ENCODE assay signal across 1 mouse cellular context in the genomic region with DNA sequence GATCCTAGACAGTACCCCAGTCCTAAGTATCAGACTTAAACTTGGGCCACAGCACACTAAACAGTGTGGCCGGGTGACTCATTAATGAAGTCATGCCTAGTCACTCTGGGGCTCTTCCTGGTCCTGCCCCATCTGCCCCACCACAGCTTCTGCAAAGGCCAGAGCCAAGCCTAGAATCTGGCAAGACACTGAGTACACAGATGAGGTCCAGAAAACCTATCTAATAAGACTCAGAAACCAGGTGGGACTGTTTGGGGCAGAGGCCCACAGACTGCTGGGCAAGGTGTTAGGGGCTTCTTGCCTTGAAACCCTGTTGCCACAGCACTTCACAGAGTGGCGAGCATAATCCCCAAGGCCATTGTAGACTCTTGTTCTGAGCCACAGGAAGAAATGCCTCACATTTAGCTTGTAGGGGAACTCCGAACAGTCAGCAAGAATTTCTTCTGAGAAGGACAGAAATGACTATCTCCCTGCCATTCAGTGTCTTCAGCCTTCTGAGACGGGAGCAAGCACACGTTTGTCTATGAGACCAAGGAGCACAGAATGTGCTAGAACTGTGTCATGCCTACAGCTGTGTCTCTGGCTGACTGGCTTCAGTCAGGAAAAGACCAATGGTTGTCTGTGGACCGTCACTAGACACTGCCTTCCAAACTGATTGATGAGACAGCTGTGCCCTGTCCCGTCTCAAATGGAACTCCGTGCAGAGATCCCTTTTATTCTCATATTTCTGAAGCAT.
TF ChIP-seq lines count a peak whose summit lies in the region.

No protein-coding gene starts in this region.

TF ChIP-seq in CH12.LX, 34 proteins besides CTCF, POLR2A, EP300 and RAD21 (continued from another document):
- TF ChIP-seq RCOR1 (conservative IDR thresholded peaks at IDR 0.05; ENCODE audit: low read depth, low read length) = peak; percentile 95
- TF ChIP-seq ZKSCAN1 (IDR thresholded peaks at IDR 0.05; ENCODE audit: borderline replicate concordance, low read depth, low read length) = no peak
- TF ChIP-seq JUN (IDR thresholded peaks at IDR 0.05; ENCODE audit: insufficient read depth, low read depth, low read length) = peak; percentile 87
